Mouse (Mus musculus) liver, postnatal 0 days (tissue): ENCODE data around the gene Gadl1.

ENCODE experiments used
- CTCF ChIP-seq: sonication (generic); IDR thresholded peaks from 2 replicates; pipeline ENCODE4 v1.5.1; 2016; ENCODE audit warnings: antibody characterized with exemption, low read depth
- EP300 ChIP-seq: IDR thresholded peaks from 2 replicates; pipeline ENCODE4 v1.6.1; 2016; ENCODE audit warnings: antibody characterized with exemption, low read depth, mild to moderate bottlenecking

DNA sequence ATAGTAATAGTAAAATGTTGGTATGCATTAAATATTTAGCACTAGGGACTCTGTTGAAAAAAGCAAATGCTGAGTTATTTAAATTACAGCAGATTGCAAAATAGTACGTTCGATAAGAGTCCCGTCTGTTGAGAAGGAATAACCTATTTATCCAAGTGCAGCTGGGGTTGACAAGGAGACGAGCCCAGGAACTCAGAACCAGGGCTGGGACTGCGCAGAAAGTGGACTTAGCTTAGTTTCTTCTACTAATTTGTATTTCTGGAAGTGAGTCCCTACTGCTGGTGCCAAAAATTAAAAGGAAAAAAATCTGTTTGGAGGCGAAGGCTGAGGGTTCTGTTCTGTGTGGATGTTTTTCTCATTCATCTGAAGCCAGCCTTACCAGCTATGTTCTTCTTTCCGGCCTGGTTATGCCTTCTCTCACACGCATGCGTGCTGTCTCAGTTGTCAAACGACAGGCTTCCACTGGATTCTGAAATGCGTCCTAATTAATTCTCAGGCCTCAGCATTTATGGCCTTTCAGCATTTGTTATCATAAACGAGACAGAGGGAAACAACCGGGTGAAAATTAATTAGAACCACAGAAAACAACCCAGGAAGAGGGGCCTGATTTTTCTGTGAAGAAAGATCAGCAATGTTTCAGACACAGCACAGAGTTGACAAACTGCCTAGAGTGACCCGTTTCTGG is 6.5 kb downstream of the Gadl1 start:
- TF ChIP-seq CTCF (no peak), EP300 (no peak)
